Mouse (Mus musculus) adrenal gland, adult 18-20 months (tissue): Measurements from ENCODE around the gene Parp9. TPM values are rescaled to one million over a fixed set of nuclear protein-coding genes. Genes with fewer than 3 reads are reported as not detected.
"Not testable (repeated sequence)": the region's sequence is repeated elsewhere in the genome, so short reads cannot be mapped to it uniquely, and the experiment has no call there.

Experiments
- DNase-seq, 2 experiments: peaks; one replicate each; pipeline ENCODE4 v3.0.0; 2021 to 2022; ENCODE audit warnings: low spot score in 2 of 2
- total RNA-seq, 2 experiments: library from RNA; stranded (reverse); gene quantifications; 1 replicate in 1 of 2; 2 replicates in 1 of 2; pipeline ENCODE4 v1.2.3; 2021

The Parp9 gene
- total RNA-seq, 2 experiments from 2014 or later = 11.8 to 13.9 TPM

- DNase-seq = no peak
These were observed 46.2 kb downstream of the Parp9 start for GRCm38 (mm10) chr16:35984471-35984870.

- DNase-seq = no peak
These were observed 49.7 kb downstream of the Parp9 start for GRCm38 (mm10) chr16:35987930-35988329.

DNA sequence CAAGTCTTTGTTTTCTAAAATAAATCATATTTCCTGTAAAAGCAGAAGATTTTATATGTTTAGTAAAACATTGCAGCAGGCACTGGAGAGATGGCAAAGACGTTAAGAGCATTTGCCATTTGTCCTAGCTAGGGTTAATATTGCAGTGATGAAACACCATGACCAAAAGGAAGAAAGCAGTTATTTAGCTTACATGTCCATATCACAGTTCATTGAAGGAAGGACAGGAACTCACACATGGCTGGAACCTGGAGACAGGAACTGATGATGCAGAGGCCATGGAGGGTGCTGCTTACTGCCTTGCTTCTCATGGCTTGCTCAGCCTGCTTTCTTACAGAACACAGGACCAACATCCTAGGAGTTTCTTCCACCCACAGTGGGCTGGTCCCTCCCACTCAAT is 54.1 kb downstream of the Parp9 start:
- no peak for DNase-seq

GRCm38 (mm10) chr16:35993316-35993715 is 55.0 kb downstream of the Parp9 start:
- no peak for DNase-seq

GRCm38 (mm10) chr16:35998852-35999251 is 60.6 kb downstream of the Parp9 start:
- DNase-seq = not testable (repeated sequence)

DNA sequence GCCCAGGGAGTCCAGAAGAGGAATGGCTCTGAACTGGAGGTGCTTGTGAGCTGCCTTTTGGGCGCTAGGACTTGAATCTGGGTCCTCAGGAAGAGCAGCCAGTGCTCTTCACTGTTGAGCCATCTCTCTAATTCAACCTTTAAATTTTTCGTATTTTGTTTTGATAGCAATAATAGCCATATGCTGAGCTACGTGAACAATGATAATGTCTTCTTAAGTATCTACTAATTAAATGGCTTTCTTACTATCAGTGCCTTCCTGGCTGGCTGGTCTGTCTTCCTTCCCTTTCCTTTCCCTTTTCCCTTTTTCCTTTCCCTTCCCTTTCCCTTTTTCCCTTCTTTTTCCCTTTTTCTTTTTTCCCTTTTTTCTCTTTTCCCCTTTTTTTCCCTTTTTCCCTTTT is 70.1 kb downstream of the Parp9 start:
- no peak for DNase-seq

DNA sequence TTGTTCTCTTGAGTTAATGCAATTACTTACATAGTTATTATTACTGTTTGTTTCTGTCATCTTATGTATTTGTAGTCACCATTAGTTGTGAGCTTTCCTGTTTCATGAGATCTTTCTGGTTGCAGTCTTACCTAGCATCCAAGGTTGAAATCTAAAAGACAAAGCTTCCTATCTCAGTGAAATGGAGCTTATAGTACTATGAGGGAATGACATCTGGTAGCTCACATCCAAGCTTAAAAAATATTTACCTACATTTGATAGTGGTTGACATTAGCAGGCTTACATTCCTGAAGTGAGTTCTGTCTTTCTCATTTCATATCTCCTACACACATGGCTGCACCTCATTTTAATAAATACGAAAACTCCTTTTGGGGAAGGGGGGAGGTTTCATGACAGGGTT is 78.1 kb downstream of the Parp9 start:
- DNase-seq = no peak

Other genes starting within 250 kb of the Parp9 start
- 10 to 100 TPM; 28.1 to 33.2 TPM for gene Dirc2, start 169.1 kb upstream of the Parp9 start, total RNA-seq
- gene Hspbap1, start 168.1 kb upstream of the Parp9 start, total RNA-seq = 1 to 10 TPM; 3.5 to 4.9 TPM
- 10 to 100 TPM; 10.7 to 12.7 TPM for gene Parp14, start 66.9 kb upstream of the Parp9 start, total RNA-seq
- 1 to 10 TPM; 6.8 to 9.8 TPM for gene Dtx3l, start 681 bp downstream of the Parp9 start, total RNA-seq
- gene Kpna1, start 40.3 kb downstream of the Parp9 start, total RNA-seq = 100 to 1,000 TPM in 1 of 2 experiments, 10 to 100 TPM in 1; 77.6 to 101 TPM
- 1 to 10 TPM; 2.8 to 3.9 TPM for gene Wdr5b, start 102.7 kb downstream of the Parp9 start, total RNA-seq
- 100 to 1,000 TPM; 165 to 228 TPM for gene Fam162a, start 133.1 kb downstream of the Parp9 start, total RNA-seq
- 10 to 100 TPM; 27.8 to 39.0 TPM for gene Ccdc58, start 133.2 kb downstream of the Parp9 start, total RNA-seq
- gene Csta1, start 192.8 kb downstream of the Parp9 start, total RNA-seq = not detected
- gene Stfa2l1, start 218.3 kb downstream of the Parp9 start, total RNA-seq = not detected
- not detected for gene Gm5483, start 245.7 kb downstream of the Parp9 start, total RNA-seq